8 mouse cellular contexts compared by ENCODE assay signal in the genomic region with DNA sequence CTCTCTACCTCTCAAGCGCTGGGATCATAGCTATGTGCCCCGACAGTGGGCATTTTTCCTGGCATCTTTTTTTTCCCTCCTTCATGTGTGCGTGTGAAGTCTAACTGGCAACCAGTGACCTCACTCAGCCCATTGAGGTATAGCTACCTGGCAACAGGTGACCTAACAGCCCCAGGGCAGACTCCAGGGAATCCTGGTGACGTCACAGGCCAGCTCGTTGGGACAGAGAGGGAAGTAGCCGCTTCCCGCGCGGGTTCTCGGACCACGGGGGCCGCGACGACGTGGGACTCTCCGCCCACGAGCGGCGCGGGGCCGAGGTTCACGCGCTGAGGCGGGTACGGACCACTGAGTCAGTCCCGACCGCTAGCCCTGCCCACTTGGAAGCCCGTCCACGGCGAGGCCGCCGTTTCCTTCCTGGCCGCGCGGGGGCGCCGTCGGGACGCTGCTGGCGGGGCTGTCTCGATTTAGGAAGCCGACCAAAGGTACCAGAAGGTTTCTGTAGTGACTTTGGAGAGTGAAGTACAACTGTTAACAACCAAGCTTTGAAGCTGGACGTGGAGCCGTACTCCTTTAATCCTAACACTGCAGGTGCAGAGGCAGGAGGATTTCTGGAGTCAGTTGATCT. TPM values are rescaled to one million over a fixed set of nuclear protein-coding genes. Genes with fewer than 3 reads are reported as not detected.
DNase-seq lines count a peak whose midpoint lies in the region; ATAC-seq and TF ChIP-seq lines count a peak whose summit lies in the region.

TSS of gene Slc6a21 (plus strand) at position 378 of the 625 bp plus-strand sequence.

- H3K36me3 ChIP-seq in hindbrain, embryonic 16.5 days (ENCODE audit: control insufficient read depth, insufficient read depth, low read length) = no peaks in the 10 kb centered on the region

- 7% methylated on average over 44 of the region's 44 CpGs for WGBS in hindbrain, embryonic 16.5 days

- intact Hi-C loops in gastrocnemius, adult 2 months (cut with DNase I) = loop anchor here (2.0 kb wide), 1 partner anchor 22 kb away; no protein-coding TSS in a partner anchor
- intact Hi-C loops in left cerebral cortex, adult 2 months (cut with DNase I) = no loop called here

- H3K4me2 ChIP-seq in hindbrain, embryonic 16.5 days (ENCODE audit: low read length) = peak within 1 kb of the TSS; percentile 65

- DNase-seq in T-cell, adult 2 months (ENCODE audit: low spot score) = peak; percentile 77
- peak; percentile 78 to 79 for DNase-seq in cerebellum, postnatal 36 days
- peak; percentile 85 for DNase-seq in gastrocnemius, adult 2 months
- DNase-seq in left cerebral cortex, adult 2 months (ENCODE audit: extremely low spot score in 1 of 2, low spot score in 2 of 2) = peak; percentile 70 to 83
- peak; percentile 64 for DNase-seq in right cerebral cortex, postnatal 14 days
- peak; percentile 58 to 75 for DNase-seq in urinary bladder, postnatal 4 days (ENCODE audit: low spot score in 2 of 2)

- H3K4me3 ChIP-seq in gastrocnemius, adult 2 months = peak within 1 kb of the TSS; percentile 78
- H3K4me3 ChIP-seq in hindbrain, embryonic 16.5 days (ENCODE audit: low read length) = peak within 1 kb of the TSS; percentile 38
- peak within 1 kb of the TSS; percentile 45 for H3K4me3 ChIP-seq in left cerebral cortex, adult 2 months

- H3K27ac ChIP-seq in gastrocnemius, adult 2 months = peak within 1 kb of the TSS; percentile 66
- H3K27ac ChIP-seq in hindbrain, embryonic 16.5 days (ENCODE audit: low read depth, low read length) = no peak within 1 kb of the TSS
- H3K27ac ChIP-seq in left cerebral cortex, adult 2 months = peak within 1 kb of the TSS; percentile 45

- ATAC-seq in hindbrain, embryonic 16.5 days = no peak
- peak; percentile 97 for ATAC-seq in megakaryocyte progenitor cell, adult 5-6 weeks (replicated peaks; ENCODE audit: poor library complexity)

- peaks cover 3% of the 10 kb centered on the region; the same call in 1 of the 2 replicates for H3K4me1 ChIP-seq in hindbrain, embryonic 16.5 days (ENCODE audit: control insufficient read depth, insufficient read depth, low read depth, low read length)

- peak; percentile 97; the same call in 1 of the 2 replicates for TF ChIP-seq CTCF in gastrocnemius, adult 2 months (IDR thresholded peaks at IDR 0.05)
- TF ChIP-seq CTCF in left cerebral cortex, adult 2 months (IDR thresholded peaks at IDR 0.05) = peak; percentile 85

- H3K27me3 ChIP-seq in hindbrain, embryonic 16.5 days (replicated peaks; ENCODE audit: control insufficient read depth, insufficient read depth, low read length) = peaks cover 4% of the 10 kb centered on the region; the same call in 1 of the 2 replicates

- no peaks in the 10 kb centered on the region for H3K9me3 ChIP-seq in hindbrain, embryonic 16.5 days (ENCODE audit: control insufficient read depth, low read length)

- H3K9ac ChIP-seq in hindbrain, embryonic 16.5 days (ENCODE audit: low read depth, low read length) = peak within 1 kb of the TSS; percentile 41; the same call in 1 of the 2 replicates

RNA-seq across cellular contexts. Expression of gene Slc6a21, which starts in this region (rescaled TPM):
- total RNA-seq in gastrocnemius, adult 2 months (2021) = not detected
- polyA plus RNA-seq in hindbrain, embryonic 16.5 days (2015; fragmentation: Nextera tagmentation; extraction: Ambion mirVana) = not detected in 2 replicates
- total RNA-seq in left cerebral cortex, adult 2 months (2021) = under 1 TPM in 1 of 2 experiments, not detected in 1; 0.23 TPM
- 0.10 TPM in 1 of 2 replicates, not detected in the other for total RNA-seq in megakaryocyte progenitor cell, adult 5-6 weeks (2015)
- total RNA-seq in megakaryocyte progenitor cell, adult 5-6 weeks (2017) = not detected in 2 replicates

Comparison
In these comparisons a context has a peak if more than half of its experiments do, and no peak if none do; other contexts are left out.
1. Peak in DNase-seq, H3K4me3 ChIP-seq and H3K27ac ChIP-seq in gastrocnemius, adult 2 months; RNA of the gene not detected or under 1 TPM.
2. Peak in DNase-seq, H3K4me3 ChIP-seq and H3K27ac ChIP-seq in left cerebral cortex, adult 2 months; RNA of the gene not detected or under 1 TPM.
3. Peak in ATAC-seq in megakaryocyte progenitor cell, adult 5-6 weeks; RNA of the gene not detected or under 1 TPM.